In the genomic region with DNA sequence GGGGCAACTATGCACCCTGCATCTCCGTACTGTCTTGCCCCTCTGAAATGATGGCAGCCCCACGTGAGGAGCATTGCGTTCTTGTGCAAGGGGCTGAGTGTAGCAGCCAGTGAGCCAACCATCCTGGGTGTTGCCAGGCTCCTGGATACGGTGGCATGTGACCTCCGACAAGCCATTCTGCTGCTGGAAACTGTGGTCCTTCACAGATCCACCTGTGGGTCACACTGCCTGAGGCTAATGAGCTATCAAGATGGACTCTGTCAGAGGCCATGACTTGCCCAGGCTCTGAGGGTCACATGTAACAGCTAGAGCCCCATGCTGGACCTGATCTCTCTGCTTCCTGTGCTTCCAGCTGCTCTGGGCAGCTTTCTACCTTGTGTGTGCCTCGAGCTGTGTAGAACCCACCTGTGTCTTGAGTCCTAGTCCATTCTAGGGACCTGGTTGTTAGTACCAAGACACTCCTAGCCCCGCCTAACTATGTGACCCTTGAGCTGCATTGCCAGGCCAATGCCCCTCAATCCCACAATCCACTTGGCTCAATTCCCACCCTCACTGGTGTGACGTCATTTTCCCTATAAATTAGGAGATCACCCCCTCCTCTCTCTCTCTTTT, we compare ENCODE assay signal across 14 mouse cellular contexts. TPM values are rescaled to one million over a fixed set of nuclear protein-coding genes. Genes with fewer than 3 reads are reported as not detected.
A peak's percentile ranks its signal among the peaks of the same experiment; 100 is the strongest.
DNase-seq lines count a peak whose midpoint lies in the region; ATAC-seq and TF ChIP-seq lines count a peak whose summit lies in the region.
"Had no signal": no experiment of that assay in that cellular context is flagged by ENCODE, and none has a peak within 500 bp of the region (broad histone marks: within the 10 kb centered on the region; RNA-seq: fewer than 3 reads in every experiment).

No protein-coding gene starts in this region.

- H3K4me2 ChIP-seq in hindbrain, embryonic 15.5 days: peak overlapping the region; percentile 88
- H3K4me2 ChIP-seq in midbrain, embryonic 12.5 days (replicated peaks): peak overlapping the region; percentile 68

- 57% methylated on average over 8 of the region's 8 CpGs for WGBS in cerebellum, adult 2 months
- whole genome bisulfite sequencing in hindbrain, embryonic 15.5 days: 69% methylated on average over 8 of the region's 8 CpGs
- WGBS in midbrain, embryonic 12.5 days: 86% methylated on average over 8 of the region's 8 CpGs

- H3K27ac ChIP-seq in cerebellum, adult 2 months (ENCODE audit: insufficient read depth, low read length): peak overlapping the region; percentile 0; the same call in 1 of the 2 replicates
- no peak overlapping the region for H3K27ac ChIP-seq in hindbrain, embryonic 15.5 days (replicated peaks)
- H3K27ac ChIP-seq in midbrain, embryonic 12.5 days (replicated peaks): no peak overlapping the region
- H3K27ac ChIP-seq: embryonic facial prominence, embryonic 10.5 days had no signal

- TF ChIP-seq POLR2A in cerebellum, adult 2 months (IDR thresholded peaks at IDR 0.05; ENCODE audit: borderline replicate concordance, insufficient read depth, low read length): no peak

- no peaks in the 10 kb centered on the region for H3K27me3 ChIP-seq in cerebellum, adult 2 months (ENCODE audit: control insufficient read depth, insufficient read depth, low read length)
- H3K27me3 ChIP-seq in hindbrain, embryonic 15.5 days: no peaks in the 10 kb centered on the region
- H3K27me3 ChIP-seq in midbrain, embryonic 12.5 days: no peaks in the 10 kb centered on the region

- no peak overlapping the region for H3K4me3 ChIP-seq in cerebellum, adult 2 months (replicated peaks; ENCODE audit: insufficient read depth, low read depth, low read length)
- H3K4me3 ChIP-seq in hindbrain, embryonic 15.5 days: peak overlapping the region; percentile 15; the same call in 1 of the 2 replicates
- H3K4me3 ChIP-seq in midbrain, embryonic 12.5 days: no peak overlapping the region
- H3K4me3 ChIP-seq: embryonic facial prominence, embryonic 10.5 days had no signal

- peaks cover 15% of the 10 kb centered on the region for H3K4me1 ChIP-seq in cerebellum, adult 2 months (ENCODE audit: control insufficient read depth, insufficient read depth, low read length)
- H3K4me1 ChIP-seq in hindbrain, embryonic 15.5 days (replicated peaks): peaks cover 34% of the 10 kb centered on the region
- H3K4me1 ChIP-seq in midbrain, embryonic 12.5 days: peaks cover 30% of the 10 kb centered on the region

- peaks cover 42% of the 10 kb centered on the region for H3K36me3 ChIP-seq in hindbrain, embryonic 15.5 days
- H3K36me3 ChIP-seq in midbrain, embryonic 12.5 days: peaks cover 43% of the 10 kb centered on the region

- DNase-seq in cerebellum, adult 2 months: no peak
- DNase-seq in cerebellum, postnatal 14 days: no peak
- peak; percentile 6 for DNase-seq in ES-CJ7 (ENCODE audit: low read depth, low spot score)
- no peak for DNase-seq in adrenal gland, postnatal 10 days
- no peak for DNase-seq in lung, postnatal 4 days
- DNase-seq in gastrocnemius, postnatal 4 days (ENCODE audit: low spot score in 2 of 2): no peak
- DNase-seq: cerebellum, adult 9-10 months; kidney, postnatal 4 days; lung, adult 18-20 months; thymus, adult 18-20 months had no signal

- no peaks in the 10 kb centered on the region for H3K9me3 ChIP-seq in hindbrain, embryonic 15.5 days
- no peaks in the 10 kb centered on the region for H3K9me3 ChIP-seq in midbrain, embryonic 12.5 days
- H3K9me3 ChIP-seq: embryonic facial prominence, embryonic 10.5 days had no signal

- TF ChIP-seq CTCF in cerebellum, adult 2 months (IDR thresholded peaks at IDR 0.05; ENCODE audit: borderline replicate concordance, insufficient read depth, low read depth, low read length): no peak

- ATAC-seq in hindbrain, embryonic 15.5 days (ENCODE audit: low FRiP score, low read depth): no peak
- ATAC-seq in midbrain, embryonic 12.5 days (ENCODE audit: low FRiP score, low read depth): no peak

- H3K9ac ChIP-seq in hindbrain, embryonic 15.5 days: no peak overlapping the region
- H3K9ac ChIP-seq in midbrain, embryonic 12.5 days (replicated peaks): no peak overlapping the region

RNA-seq across cellular contexts. Expression of a gene that starts 5.8 kb away (rescaled TPM):
- 670 and 684 TPM in 2 replicates for polyA plus RNA-seq in cerebellum, adult 2 months (2012; rRNA removed)
- 1,757 and 1,788 TPM in 2 replicates for polyA plus RNA-seq in hindbrain, embryonic 15.5 days (2015; fragmentation: Nextera tagmentation; extraction: Ambion mirVana)
- polyA plus RNA-seq in midbrain, embryonic 12.5 days (2016; fragmentation: Nextera tagmentation; extraction: Ambion mirVana): 1,098 and 1,155 TPM in 2 replicates
- 10 to 100 TPM; 29.3 to 74.9 TPM for total RNA-seq in adrenal gland, postnatal 10 days (2021)
- under 1 TPM; 0.61 to 0.96 TPM for total RNA-seq in gastrocnemius, postnatal 4 days (2021)

RNA-seq across cellular contexts. Expression of a gene that starts 6.3 kb away (rescaled TPM):
- 73.1 and 73.4 TPM in 2 replicates for polyA plus RNA-seq in cerebellum, adult 2 months (2012; rRNA removed)
- polyA plus RNA-seq in hindbrain, embryonic 15.5 days (2015; fragmentation: Nextera tagmentation; extraction: Ambion mirVana): 48.6 and 51.6 TPM in 2 replicates
- 37.3 and 44.0 TPM in 2 replicates for polyA plus RNA-seq in midbrain, embryonic 12.5 days (2016; fragmentation: Nextera tagmentation; extraction: Ambion mirVana)
- total RNA-seq in adrenal gland, postnatal 10 days (2021): 10 to 100 TPM; 33.2 to 40.3 TPM
- total RNA-seq in gastrocnemius, postnatal 4 days (2021): 10 to 100 TPM; 32.2 to 37.3 TPM

RNA-seq across cellular contexts. Expression of a gene that starts 10.1 kb away (rescaled TPM):
- polyA plus RNA-seq in cerebellum, adult 2 months (2012; rRNA removed): 0.05 and 0.06 TPM in 2 replicates
- polyA plus RNA-seq in hindbrain, embryonic 15.5 days (2015; fragmentation: Nextera tagmentation; extraction: Ambion mirVana): 0.06 and 0.16 TPM in 2 replicates
- polyA plus RNA-seq in midbrain, embryonic 12.5 days (2016; fragmentation: Nextera tagmentation; extraction: Ambion mirVana): 0.09 and 0.24 TPM in 2 replicates
- not detected for total RNA-seq in adrenal gland, postnatal 10 days (2021)
- not detected for total RNA-seq in gastrocnemius, postnatal 4 days (2021)
- total RNA-seq: left cerebral cortex, postnatal 10 days had no signal
- polyA plus RNA-seq: embryonic facial prominence, embryonic 10.5 days had no signal

RNA-seq across cellular contexts. Expression of a gene that starts 43.5 kb away (rescaled TPM):
- polyA plus RNA-seq in cerebellum, adult 2 months (2012; rRNA removed): 691 and 692 TPM in 2 replicates
- polyA plus RNA-seq in hindbrain, embryonic 15.5 days (2015; fragmentation: Nextera tagmentation; extraction: Ambion mirVana): 332 and 377 TPM in 2 replicates
- polyA plus RNA-seq in midbrain, embryonic 12.5 days (2016; fragmentation: Nextera tagmentation; extraction: Ambion mirVana): 202 and 232 TPM in 2 replicates
- total RNA-seq in adrenal gland, postnatal 10 days (2021): 100 to 1,000 TPM; 177 TPM
- 100 to 1,000 TPM; 174 to 177 TPM for total RNA-seq in gastrocnemius, postnatal 4 days (2021)
